Mouse (Mus musculus): ENCODE measurements at regions not wholly inside any gene's neighbourhood (a gene's known extent, or its start where the extent isn't known, plus 50 kb on each side); places are given as distances from the start of the nearest gene placed in this dataset.

- no peak for DNase-seq (ENCODE audit: low spot score)
- Histone ChIP-seq H3K9ac (ENCODE audit: low read length) (no peak overlapping the region), H3K36me3 (ENCODE audit: control insufficient read depth, insufficient read depth, low read length) (no peaks in the 10 kb centered on the region), H3K4me3 (ENCODE audit: low read depth, low read length) (no peak overlapping the region), H3K4me1 (replicated peaks; ENCODE audit: control insufficient read depth, insufficient read depth, low read length) (no peaks in the 10 kb centered on the region), H3K9me3 (ENCODE audit: control insufficient read depth, low read length) (no peaks in the 10 kb centered on the region), H3K27me3 (replicated peaks; ENCODE audit: control insufficient read depth, insufficient read depth, low read length) (no peaks in the 10 kb centered on the region), H3K27ac (ENCODE audit: low read depth) (no peak overlapping the region), H3K4me2 (ENCODE audit: low read length) (no peak overlapping the region)
- no peak for ATAC-seq (replicated peaks; ENCODE audit: low FRiP score, low TSS enrichment, low read depth)
- WGBS: 82% methylated on average over 13 of the region's 13 CpGs
Observed at GRCm38 (mm10) chr15:51592511-51593498, 2291.9 kb upstream of the Gm7489 start.

GRCm38 (mm10) chr15:51594060-51594459, 2290.6 kb upstream of the Gm7489 start:
- no peaks in the 10 kb centered on the region for H3K36me3 ChIP-seq (ENCODE audit: control insufficient read depth, insufficient read depth, low read length)
- H3K9ac ChIP-seq (ENCODE audit: low read length): no peak overlapping the region
- DNase-seq (ENCODE audit: low spot score): no peak
- H3K27me3 ChIP-seq (replicated peaks; ENCODE audit: control insufficient read depth, insufficient read depth, low read length): no peaks in the 10 kb centered on the region
- no peak for ATAC-seq (replicated peaks; ENCODE audit: low FRiP score, low TSS enrichment, low read depth)
- H3K9me3 ChIP-seq (ENCODE audit: control insufficient read depth, low read length): no peaks in the 10 kb centered on the region
- no peaks in the 10 kb centered on the region for H3K4me1 ChIP-seq (replicated peaks; ENCODE audit: control insufficient read depth, insufficient read depth, low read length)
- no peak overlapping the region for H3K4me3 ChIP-seq (ENCODE audit: low read depth, low read length)
- whole genome bisulfite sequencing: 68% methylated on average over 5 of the region's 5 CpGs
- H3K4me2 ChIP-seq (ENCODE audit: low read length): no peak overlapping the region
- no peak overlapping the region for H3K27ac ChIP-seq (ENCODE audit: low read depth)

GRCm38 (mm10) chr15:51595655-51596054, 2289.1 kb upstream of the Gm7489 start:
- 79% methylated on average over 1 of the region's 1 CpGs for WGBS
- DNase-seq (ENCODE audit: low spot score) (no peak), ATAC-seq (replicated peaks; ENCODE audit: low FRiP score, low TSS enrichment, low read depth) (no peak)
- H3K27me3 ChIP-seq (replicated peaks; ENCODE audit: control insufficient read depth, insufficient read depth, low read length): no peaks in the 10 kb centered on the region
- no peaks in the 10 kb centered on the region for H3K4me1 ChIP-seq (replicated peaks; ENCODE audit: control insufficient read depth, insufficient read depth, low read length)
- no peak overlapping the region for H3K27ac ChIP-seq (ENCODE audit: low read depth)
- H3K9me3 ChIP-seq (ENCODE audit: control insufficient read depth, low read length): no peaks in the 10 kb centered on the region
- H3K36me3 ChIP-seq (ENCODE audit: control insufficient read depth, insufficient read depth, low read length): no peaks in the 10 kb centered on the region
- no peak overlapping the region for H3K9ac ChIP-seq (ENCODE audit: low read length)
- no peak overlapping the region for H3K4me2 ChIP-seq (ENCODE audit: low read length)
- H3K4me3 ChIP-seq (ENCODE audit: low read depth, low read length): no peak overlapping the region

- ATAC-seq (replicated peaks; ENCODE audit: low FRiP score, low TSS enrichment, low read depth): no peak
- no peak overlapping the region for H3K4me3 ChIP-seq (ENCODE audit: low read depth, low read length)
- no peaks in the 10 kb centered on the region for H3K9me3 ChIP-seq (ENCODE audit: control insufficient read depth, low read length)
- H3K27ac ChIP-seq (ENCODE audit: low read depth): no peak overlapping the region
- no peak overlapping the region for H3K4me2 ChIP-seq (ENCODE audit: low read length)
- no peaks in the 10 kb centered on the region for H3K36me3 ChIP-seq (ENCODE audit: control insufficient read depth, insufficient read depth, low read length)
- no peaks in the 10 kb centered on the region for H3K4me1 ChIP-seq (replicated peaks; ENCODE audit: control insufficient read depth, insufficient read depth, low read length)
- DNase-seq (ENCODE audit: low spot score): no peak
- H3K27me3 ChIP-seq (replicated peaks; ENCODE audit: control insufficient read depth, insufficient read depth, low read length): no peaks in the 10 kb centered on the region
- 85% methylated on average over 3 of the region's 3 CpGs for WGBS
- H3K9ac ChIP-seq (ENCODE audit: low read length): no peak overlapping the region
Observed at GRCm38 (mm10) chr15:51597841-51598240, 2286.9 kb upstream of the Gm7489 start.

GRCm38 (mm10) chr15:51601128-51601855, 2283.4 kb upstream of the Gm7489 start:
- 61% methylated on average over 10 of the region's 10 CpGs for WGBS
- H3K9ac ChIP-seq (ENCODE audit: low read length): no peak overlapping the region

GRCm38 (mm10) chr15:51621455-51621854, 2263.3 kb upstream of the Gm7489 start:
- Histone ChIP-seq H3K27me3 (replicated peaks; ENCODE audit: control insufficient read depth, insufficient read depth, low read length) (no peaks in the 10 kb centered on the region), H3K27ac (ENCODE audit: low read depth) (no peak overlapping the region), H3K4me3 (ENCODE audit: low read depth, low read length) (no peak overlapping the region), H3K9ac (ENCODE audit: low read length) (no peak overlapping the region), H3K36me3 (ENCODE audit: control insufficient read depth, insufficient read depth, low read length) (no peaks in the 10 kb centered on the region), H3K9me3 (ENCODE audit: control insufficient read depth, low read length) (no peaks in the 10 kb centered on the region), H3K4me1 (replicated peaks; ENCODE audit: control insufficient read depth, insufficient read depth, low read length) (no peaks in the 10 kb centered on the region), H3K4me2 (ENCODE audit: low read length) (no peak overlapping the region)
- 90% methylated on average over 6 of the region's 6 CpGs for WGBS
- ATAC-seq (replicated peaks; ENCODE audit: low FRiP score, low TSS enrichment, low read depth) (no peak), DNase-seq (ENCODE audit: low spot score) (no peak)

More at GRCm38 (mm10) chr15:51601128-51601855, 2283.4 kb upstream of the Gm7489 start:
- ATAC-seq (replicated peaks; ENCODE audit: low FRiP score, low TSS enrichment, low read depth) (no peak), DNase-seq (ENCODE audit: low spot score) (no peak)
- Histone ChIP-seq H3K27me3 (replicated peaks; ENCODE audit: control insufficient read depth, insufficient read depth, low read length) (no peaks in the 10 kb centered on the region), H3K36me3 (ENCODE audit: control insufficient read depth, insufficient read depth, low read length) (no peaks in the 10 kb centered on the region), H3K4me2 (ENCODE audit: low read length) (no peak overlapping the region), H3K27ac (ENCODE audit: low read depth) (no peak overlapping the region), H3K4me3 (ENCODE audit: low read depth, low read length) (no peak overlapping the region), H3K9me3 (ENCODE audit: control insufficient read depth, low read length) (no peaks in the 10 kb centered on the region), H3K4me1 (replicated peaks; ENCODE audit: control insufficient read depth, insufficient read depth, low read length) (no peaks in the 10 kb centered on the region)

- Histone ChIP-seq H3K4me1 (replicated peaks; ENCODE audit: control insufficient read depth, insufficient read depth, low read length) (no peaks in the 10 kb centered on the region; the same call in 1 of the 2 replicates), H3K27ac (ENCODE audit: low read depth) (no peak overlapping the region), H3K4me2 (ENCODE audit: low read length) (no peak overlapping the region), H3K36me3 (ENCODE audit: control insufficient read depth, insufficient read depth, low read length) (no peaks in the 10 kb centered on the region), H3K9ac (ENCODE audit: low read length) (no peak overlapping the region), H3K9me3 (ENCODE audit: control insufficient read depth, low read length) (no peaks in the 10 kb centered on the region), H3K27me3 (replicated peaks; ENCODE audit: control insufficient read depth, insufficient read depth, low read length) (no peaks in the 10 kb centered on the region), H3K4me3 (ENCODE audit: low read depth, low read length) (no peak overlapping the region)
- 91% methylated on average over 5 of the region's 5 CpGs for WGBS
- DNase-seq (ENCODE audit: low spot score) (no peak), ATAC-seq (replicated peaks; ENCODE audit: low FRiP score, low TSS enrichment, low read depth) (no peak)
Observed at GRCm38 (mm10) chr15:51627463-51627862, 2257.2 kb upstream of the Gm7489 start.

- no peak overlapping the region for H3K4me3 ChIP-seq (ENCODE audit: low read depth, low read length)
- DNase-seq (ENCODE audit: low spot score) (no peak), ATAC-seq (replicated peaks; ENCODE audit: low FRiP score, low TSS enrichment, low read depth) (no peak)
- H3K9me3 ChIP-seq (ENCODE audit: control insufficient read depth, low read length): no peaks in the 10 kb centered on the region
- no peaks in the 10 kb centered on the region for H3K27me3 ChIP-seq (replicated peaks; ENCODE audit: control insufficient read depth, insufficient read depth, low read length)
- H3K4me2 ChIP-seq (ENCODE audit: low read length): no peak overlapping the region
- no peak overlapping the region for H3K27ac ChIP-seq (ENCODE audit: low read depth)
- no peaks in the 10 kb centered on the region; the same call in 1 of the 2 replicates for H3K4me1 ChIP-seq (replicated peaks; ENCODE audit: control insufficient read depth, insufficient read depth, low read length)
- WGBS: 40% methylated on average over 4 of the region's 4 CpGs
- H3K36me3 ChIP-seq (ENCODE audit: control insufficient read depth, insufficient read depth, low read length): no peaks in the 10 kb centered on the region
- H3K9ac ChIP-seq (ENCODE audit: low read length): no peak overlapping the region
Observed at GRCm38 (mm10) chr15:51628518-51628917, 2256.2 kb upstream of the Gm7489 start.

Data from intestine, embryonic 14.5 days (tissue).